Comparison of ENCODE assay signal across 25 mouse cellular contexts in genomic region chr8:3214601-3215000, GRCm38 (mm10).
A peak's percentile ranks its signal among the peaks of the same experiment; 100 is the strongest.
DNase-seq lines count a peak whose midpoint lies in the region; ATAC-seq and TF ChIP-seq lines count a peak whose summit lies in the region.
"Had no signal": no experiment of that assay in that cellular context is flagged by ENCODE, and none has a peak within 500 bp of the region (broad histone marks: within the 10 kb centered on the region; RNA-seq: fewer than 3 reads in every experiment).

No protein-coding gene starts in this region.

- no peaks in the 10 kb centered on the region for H3K36me3 ChIP-seq in hindbrain, postnatal 0 days (ENCODE audit: insufficient read depth, low read length)
- H3K36me3 ChIP-seq in hindbrain, embryonic 10.5 days: peaks cover 16% of the 10 kb centered on the region; the same call in 1 of the 2 replicates
- no peaks in the 10 kb centered on the region; the same call in 1 of the 2 replicates for H3K36me3 ChIP-seq in lung, embryonic 15.5 days
- H3K36me3 ChIP-seq in stomach, embryonic 16.5 days (ENCODE audit: control insufficient read depth, insufficient read depth, low read length): no peaks in the 10 kb centered on the region
- H3K36me3 ChIP-seq: G1E; intestine, embryonic 15.5 days had no signal

- no peak for ATAC-seq in hindbrain, postnatal 0 days
- ATAC-seq in lung, embryonic 15.5 days (ENCODE audit: borderline replicate concordance, extremely low read depth, low FRiP score, low TSS enrichment): no peak
- no peak for ATAC-seq in stomach, embryonic 16.5 days (ENCODE audit: insufficient read depth, low FRiP score)
- ATAC-seq: CD4-positive, CD25-positive, alpha-beta regulatory T cell, adult 4 months had no signal

- intact Hi-C loops in left cerebral cortex, postnatal 4 days (cut with DNase I): no loop called here

- no peak overlapping the region for H3K4me3 ChIP-seq in hindbrain, postnatal 0 days (ENCODE audit: low read length)
- no peak overlapping the region for H3K4me3 ChIP-seq in hindbrain, embryonic 10.5 days
- no peak overlapping the region for H3K4me3 ChIP-seq in lung, embryonic 15.5 days
- H3K4me3 ChIP-seq in stomach, embryonic 16.5 days (replicated peaks; ENCODE audit: low read length): no peak overlapping the region
- H3K4me3 ChIP-seq: embryonic facial prominence, embryonic 15.5 days; forebrain, embryonic 10.5 days; heart, embryonic 13.5 days; intestine, embryonic 15.5 days; kidney, embryonic 15.5 days; limb, embryonic 15.5 days had no signal

- no peaks in the 10 kb centered on the region for H3K9me3 ChIP-seq in hindbrain, postnatal 0 days (ENCODE audit: low read length)
- H3K9me3 ChIP-seq in hindbrain, embryonic 10.5 days: no peaks in the 10 kb centered on the region
- H3K9me3 ChIP-seq in lung, embryonic 15.5 days: no peaks in the 10 kb centered on the region
- no peaks in the 10 kb centered on the region for H3K9me3 ChIP-seq in stomach, embryonic 16.5 days (replicated peaks; ENCODE audit: control insufficient read depth, low read length)
- H3K9me3 ChIP-seq: embryonic facial prominence, embryonic 15.5 days; forebrain, embryonic 10.5 days; G1E; heart, embryonic 13.5 days; intestine, embryonic 15.5 days; kidney, embryonic 15.5 days; limb, embryonic 15.5 days had no signal

- H3K9ac ChIP-seq in hindbrain, postnatal 0 days (replicated peaks; ENCODE audit: low read length): no peak overlapping the region
- H3K9ac ChIP-seq in lung, embryonic 15.5 days: no peak overlapping the region
- no peak overlapping the region for H3K9ac ChIP-seq in stomach, embryonic 16.5 days (ENCODE audit: low read length)
- H3K9ac ChIP-seq: embryonic facial prominence, embryonic 15.5 days; intestine, embryonic 15.5 days; kidney, embryonic 15.5 days; limb, embryonic 15.5 days had no signal

- DNase-seq in heart, adult 11 months: peak; percentile 84
- no peak for DNase-seq in heart, adult 18-20 months
- no peak for DNase-seq in hindbrain, postnatal 0 days (ENCODE audit: low spot score)
- DNase-seq in hindbrain, embryonic 10.5 days (ENCODE audit: low spot score): no peak
- DNase-seq in lung, postnatal 4 days: no peak
- DNase-seq in left cerebral cortex, postnatal 4 days: no peak
- DNase-seq: adrenal gland, postnatal 36 days; cerebellum, adult 18-20 months; cerebellum, postnatal 25 days; gastrocnemius, postnatal 10 days; layer of hippocampus, postnatal 36 days; lung, postnatal 10 days; midbrain, embryonic 14.5 days; right cerebral cortex, adult 18-20 months; thymus, postnatal 14 days had no signal

- WGBS in hindbrain, postnatal 0 days: 96% methylated on average over 1 of the region's 1 CpGs
- WGBS in hindbrain, embryonic 10.5 days: 79% methylated on average over 1 of the region's 1 CpGs
- WGBS in lung, embryonic 15.5 days: 71% methylated on average over 1 of the region's 1 CpGs
- 81% methylated on average over 1 of the region's 1 CpGs for WGBS in stomach, embryonic 16.5 days

- peaks cover 8% of the 10 kb centered on the region; the same call in 1 of the 2 replicates for H3K4me1 ChIP-seq in hindbrain, postnatal 0 days (ENCODE audit: insufficient read depth, low read length)
- H3K4me1 ChIP-seq in hindbrain, embryonic 10.5 days (replicated peaks): peaks cover 3% of the 10 kb centered on the region; the same call in 1 of the 2 replicates
- H3K4me1 ChIP-seq in lung, embryonic 15.5 days: peaks cover 37% of the 10 kb centered on the region
- peaks cover 14% of the 10 kb centered on the region for H3K4me1 ChIP-seq in stomach, embryonic 16.5 days (ENCODE audit: control insufficient read depth, insufficient read depth, low read length)

- no peak overlapping the region for H3K4me2 ChIP-seq in hindbrain, postnatal 0 days (ENCODE audit: low read depth, low read length)
- no peak overlapping the region for H3K4me2 ChIP-seq in lung, embryonic 15.5 days
- H3K4me2 ChIP-seq in stomach, embryonic 16.5 days (ENCODE audit: low read depth, low read length): no peak overlapping the region
- H3K4me2 ChIP-seq: embryonic facial prominence, embryonic 15.5 days; heart, embryonic 13.5 days; kidney, embryonic 15.5 days; limb, embryonic 15.5 days had no signal

- no peaks in the 10 kb centered on the region for H3K27me3 ChIP-seq in hindbrain, postnatal 0 days (ENCODE audit: insufficient read depth, low read length)
- no peaks in the 10 kb centered on the region for H3K27me3 ChIP-seq in hindbrain, embryonic 10.5 days (ENCODE audit: insufficient read depth, poor library complexity, severe bottlenecking)
- no peaks in the 10 kb centered on the region for H3K27me3 ChIP-seq in lung, embryonic 15.5 days
- no peaks in the 10 kb centered on the region for H3K27me3 ChIP-seq in stomach, embryonic 16.5 days (ENCODE audit: control insufficient read depth, insufficient read depth, low read length)
- H3K27me3 ChIP-seq: embryonic facial prominence, embryonic 15.5 days; heart, embryonic 13.5 days; intestine, embryonic 15.5 days; kidney, embryonic 15.5 days; limb, embryonic 15.5 days had no signal

- peak overlapping the region; percentile 51; the same call in 1 of the 2 replicates for H3K27ac ChIP-seq in hindbrain, postnatal 0 days
- no peak overlapping the region for H3K27ac ChIP-seq in hindbrain, embryonic 10.5 days
- H3K27ac ChIP-seq in lung, embryonic 15.5 days: peak overlapping the region; percentile 25; the same call in 1 of the 2 replicates
- H3K27ac ChIP-seq in stomach, embryonic 16.5 days (ENCODE audit: low read length): 0 out of 2 replicates have a peak overlapping the region, but pooled peaks have one; percentile 6
- H3K27ac ChIP-seq: embryonic facial prominence, embryonic 15.5 days; forebrain, embryonic 10.5 days; limb, embryonic 15.5 days had no signal

- TF ChIP-seq CTCF in hindbrain, postnatal 0 days (IDR thresholded peaks at IDR 0.05; ENCODE audit: low read depth): no peak
